Mouse (Mus musculus): ENCODE measurements around the gene Olfr1389.
"Not testable (repeated sequence)": the region's sequence is repeated elsewhere in the genome, so short reads cannot be mapped to it uniquely, and the experiment has no call there.

DNA sequence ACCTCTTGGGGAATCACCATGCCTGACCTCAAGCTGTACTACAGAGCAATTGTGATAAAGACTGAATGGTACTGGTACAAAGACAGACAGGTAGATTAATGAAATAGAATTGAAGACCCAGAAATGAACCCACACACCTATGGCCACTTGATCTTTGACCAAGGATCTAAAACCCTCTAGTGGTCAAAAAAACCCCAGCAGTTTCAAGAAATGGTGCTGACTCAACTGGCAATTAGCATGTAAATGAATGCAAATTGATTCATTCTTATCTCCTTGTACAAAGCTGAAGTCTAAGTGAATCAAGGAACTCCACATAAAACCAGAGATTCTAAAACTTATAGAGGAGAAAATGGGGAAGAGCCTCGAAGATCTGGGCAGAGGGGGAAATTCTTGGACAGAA is 30.2 kb upstream of the Olfr1389 start:
- not testable (repeated sequence) for TF ChIP-seq TAL1, GATA1 (IDR thresholded peaks at IDR 0.05; ENCODE audit: low read length)
